Mouse (Mus musculus) thymus, adult 2 months (tissue): ENCODE data around the gene Map2. TPM values are rescaled to one million over a fixed set of nuclear protein-coding genes. Genes with fewer than 3 reads are reported as not detected.

Experiments
- DNase-seq: peaks from one replicate; pipeline ENCODE4 v3.0.0; 2021
- H3K27ac ChIP-seq: fragments of 200-500 bp; 2 replicates; pipeline ENCODE4 v1.5.1; 2012; ENCODE audit warnings: low read length, control low read depth; ENCODE audit not compliant: control insufficient read depth, insufficient read depth
- H3K27me3 ChIP-seq: fragments of 200-500 bp; 2 replicates; pipeline ENCODE4 v1.6.1; 2012; ENCODE audit warnings: mild to moderate bottlenecking, low read length, moderate library complexity, mixed read lengths; ENCODE audit not compliant: control insufficient read depth, insufficient read depth
- H3K36me3 ChIP-seq: fragments of 200-500 bp; 2 replicates; pipeline ENCODE4 v1.6.1; 2012; ENCODE audit warnings: mild to moderate bottlenecking, low read length, moderate library complexity; ENCODE audit not compliant: control insufficient read depth, insufficient read depth
- H3K4me1 ChIP-seq: fragments of 200-500 bp; replicated peaks from 2 replicates; pipeline ENCODE4 v1.6.1; 2012; ENCODE audit warnings: low read length; ENCODE audit not compliant: control insufficient read depth, insufficient read depth
- H3K4me3 ChIP-seq: fragments of 200-500 bp; 2 replicates; pipeline ENCODE4 v1.5.1; 2012; ENCODE audit warnings: mild to moderate bottlenecking, low read length, control low read depth, moderate library complexity; ENCODE audit not compliant: control insufficient read depth, insufficient read depth
- CTCF ChIP-seq: fragments of 200-500 bp; IDR thresholded peaks from 2 replicates; pipeline ENCODE4 v1.5.1; 2012; ENCODE audit warnings: mild to moderate bottlenecking, control low read depth, low read length, moderate library complexity, borderline replicate concordance; ENCODE audit not compliant: control insufficient read depth, poor library complexity, insufficient read depth; ENCODE audit errors: extremely low read depth
- POLR2A ChIP-seq: fragments of 200-500 bp; IDR thresholded peaks from 2 replicates; pipeline ENCODE4 v1.6.1; 2012; ENCODE audit warnings: mild to moderate bottlenecking, low read length, control low read depth, moderate library complexity; ENCODE audit not compliant: control insufficient read depth, poor library complexity, insufficient read depth; ENCODE audit errors: extremely low read depth
- WGBS: fragments of 180-500 bp; shearing (Covaris S2); methylation state at CpG from one replicate; pipeline ENCODE4 v1.1.7; 2018; 5-methylcytosine and 5-hydroxymethylcytosine counted together
- polyA plus RNA-seq: library from polyadenylated mRNA; depleted of rRNA; stranded (reverse); fragments of >200 nt; gene quantifications from 2 replicates; pipeline ENCODE4 v1.2.3, GENCODE M21; 2012

The Map2 gene
- polyA plus RNA-seq, 1 experiment, result 4.6 TPM

GRCm38 (mm10) chr1:66150806-66151205 lies 24.3 kb upstream of the Map2 start:
- TF ChIP-seq CTCF (no peak), POLR2A (no peak)
- no peak for DNase-seq
- 94% methylated on average over 3 of the region's 3 CpGs for WGBS

DNA sequence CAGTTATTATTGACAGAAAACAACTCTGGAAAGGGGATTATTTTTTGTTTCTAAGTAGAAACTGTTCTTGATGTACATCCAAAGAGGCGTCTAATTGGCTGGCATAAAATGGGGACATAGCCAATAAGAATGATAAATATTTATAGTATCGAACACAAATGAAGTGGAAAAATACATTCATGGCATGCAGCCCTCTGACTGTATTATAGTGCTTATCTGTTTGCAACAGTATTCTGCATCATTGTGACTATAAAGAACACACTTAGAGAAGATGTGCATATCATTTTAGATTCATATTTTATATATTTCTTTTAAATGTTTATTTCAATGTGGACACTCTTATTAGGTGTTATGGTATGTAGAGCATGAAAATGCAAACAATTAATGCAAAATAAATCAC lies 17.9 kb upstream of the Map2 start:
- WGBS, result 94% methylated on average over 2 of the region's 2 CpGs
- H3K27ac ChIP-seq, result no peak overlapping the region
- no peaks in the 10 kb centered on the region for H3K4me1 ChIP-seq
- DNase-seq, result no peak
- TF ChIP-seq POLR2A (no peak), CTCF (no peak)
- no peaks in the 10 kb centered on the region for H3K27me3 ChIP-seq
- no peaks in the 10 kb centered on the region for H3K36me3 ChIP-seq
- no peak overlapping the region for H3K4me3 ChIP-seq

More at GRCm38 (mm10) chr1:66150806-66151205, 24.3 kb upstream of the Map2 start:
- Histone ChIP-seq H3K27me3 (no peaks in the 10 kb centered on the region), H3K4me1 (no peaks in the 10 kb centered on the region), H3K27ac (no peak overlapping the region), H3K36me3 (no peaks in the 10 kb centered on the region), H3K4me3 (no peak overlapping the region)

GRCm38 (mm10) chr1:66157589-66157988 lies 17.5 kb upstream of the Map2 start:
- Histone ChIP-seq H3K27ac (no peak overlapping the region), H3K4me3 (no peak overlapping the region), H3K4me1 (no peaks in the 10 kb centered on the region), H3K27me3 (no peaks in the 10 kb centered on the region), H3K36me3 (no peaks in the 10 kb centered on the region)
- no peak for DNase-seq
- no peak for TF ChIP-seq CTCF
- TF ChIP-seq POLR2A, result no peak

DNA sequence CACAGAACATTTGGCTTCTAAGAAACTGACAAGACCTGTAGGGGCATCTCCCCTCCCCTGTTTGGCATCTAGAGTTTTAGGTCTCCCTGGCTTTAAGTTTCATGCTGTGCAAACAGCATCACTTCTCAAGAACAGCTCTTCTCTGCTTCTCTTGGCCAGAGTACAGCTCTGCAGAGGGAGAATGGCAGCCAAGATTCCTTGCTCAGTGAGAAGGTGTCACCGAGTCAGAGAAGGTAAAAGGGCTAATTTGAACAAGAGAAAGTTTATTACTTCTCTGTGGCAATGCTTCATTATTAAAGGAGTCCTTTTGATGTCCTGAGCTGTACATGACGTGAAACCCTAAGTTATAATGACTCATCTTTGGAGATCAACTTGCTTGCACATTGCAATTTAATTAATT lies 10.4 kb upstream of the Map2 start:
- 83% methylated on average over 2 of the region's 2 CpGs for WGBS
- TF ChIP-seq CTCF, result no peak
- TF ChIP-seq POLR2A, result no peak
- H3K4me1 ChIP-seq, result no peaks in the 10 kb centered on the region
- H3K36me3 ChIP-seq, result no peaks in the 10 kb centered on the region
- no peak for DNase-seq
- no peak overlapping the region for H3K4me3 ChIP-seq
- no peak overlapping the region for H3K27ac ChIP-seq
- no peaks in the 10 kb centered on the region for H3K27me3 ChIP-seq

- H3K36me3 ChIP-seq, result no peaks in the 10 kb centered on the region
- no peak for DNase-seq
- H3K4me1 ChIP-seq, result no peaks in the 10 kb centered on the region
- no peak overlapping the region for H3K27ac ChIP-seq
- WGBS, result 79% methylated on average over 5 of the region's 5 CpGs
- TF ChIP-seq POLR2A (no peak), CTCF (no peak)
- H3K27me3 ChIP-seq, result no peaks in the 10 kb centered on the region
- no peak overlapping the region for H3K4me3 ChIP-seq
These were observed 6.4 kb upstream of the Map2 start for GRCm38 (mm10) chr1:66168722-66169121.

DNA sequence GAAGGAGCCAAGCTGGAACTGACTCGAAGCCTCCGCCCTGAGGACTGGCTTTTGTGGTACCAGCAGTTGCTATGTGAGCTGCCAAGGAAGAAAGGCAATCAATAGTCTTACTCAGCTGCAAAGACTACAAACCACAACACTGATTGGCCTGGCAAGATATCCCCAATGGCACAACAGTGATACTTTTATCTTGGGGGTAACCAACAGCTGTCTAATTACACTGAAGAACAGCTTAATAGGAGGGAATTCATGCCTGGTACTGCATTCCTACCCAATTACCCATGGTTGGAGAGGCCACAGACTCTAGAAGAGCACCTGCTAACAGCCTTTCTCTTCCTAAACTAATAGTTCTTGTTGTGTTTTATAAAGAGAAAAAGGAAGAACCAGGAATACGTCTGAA lies 2.9 kb upstream of the Map2 start:
- WGBS, result 90% methylated on average over 3 of the region's 3 CpGs

DNA sequence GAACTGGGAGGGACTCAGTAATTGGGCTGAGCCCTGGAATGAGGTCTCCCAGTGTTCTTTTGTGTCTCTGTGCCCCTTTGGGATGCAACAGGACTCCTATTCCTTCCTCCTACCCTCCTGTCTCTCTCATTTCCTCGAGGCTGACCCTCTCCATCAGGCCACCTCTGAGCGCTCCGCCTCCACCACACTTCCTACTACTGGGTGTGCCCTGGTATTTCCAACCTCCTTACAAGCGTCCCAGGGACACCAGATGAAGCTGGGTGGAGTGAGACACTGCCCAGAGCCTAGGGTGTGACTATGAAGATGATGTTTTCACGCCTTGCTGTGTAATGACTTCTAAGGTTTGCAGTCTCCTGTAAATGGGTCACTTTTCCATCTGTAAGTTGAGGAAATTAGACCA lies 1.4 kb upstream of the Map2 start:
- H3K4me1 ChIP-seq, result no peaks in the 10 kb centered on the region
- TF ChIP-seq POLR2A (no peak), CTCF (no peak)
- H3K4me3 ChIP-seq, result no peak overlapping the region
- H3K36me3 ChIP-seq, result no peaks in the 10 kb centered on the region
- H3K27ac ChIP-seq, result no peak overlapping the region
- WGBS, result 53% methylated on average over 5 of the region's 5 CpGs
- H3K27me3 ChIP-seq, result no peaks in the 10 kb centered on the region
- no peak for DNase-seq

More for the DNA sequence above, 2.9 kb upstream of the Map2 start:
- no peak for TF ChIP-seq CTCF
- no peak for TF ChIP-seq POLR2A
- Histone ChIP-seq H3K4me1 (no peaks in the 10 kb centered on the region), H3K27ac (no peak overlapping the region), H3K27me3 (no peaks in the 10 kb centered on the region), H3K4me3 (no peak overlapping the region), H3K36me3 (no peaks in the 10 kb centered on the region)
- no peak for DNase-seq
